23 mouse cellular contexts compared by ENCODE assay signal in the genomic region with DNA sequence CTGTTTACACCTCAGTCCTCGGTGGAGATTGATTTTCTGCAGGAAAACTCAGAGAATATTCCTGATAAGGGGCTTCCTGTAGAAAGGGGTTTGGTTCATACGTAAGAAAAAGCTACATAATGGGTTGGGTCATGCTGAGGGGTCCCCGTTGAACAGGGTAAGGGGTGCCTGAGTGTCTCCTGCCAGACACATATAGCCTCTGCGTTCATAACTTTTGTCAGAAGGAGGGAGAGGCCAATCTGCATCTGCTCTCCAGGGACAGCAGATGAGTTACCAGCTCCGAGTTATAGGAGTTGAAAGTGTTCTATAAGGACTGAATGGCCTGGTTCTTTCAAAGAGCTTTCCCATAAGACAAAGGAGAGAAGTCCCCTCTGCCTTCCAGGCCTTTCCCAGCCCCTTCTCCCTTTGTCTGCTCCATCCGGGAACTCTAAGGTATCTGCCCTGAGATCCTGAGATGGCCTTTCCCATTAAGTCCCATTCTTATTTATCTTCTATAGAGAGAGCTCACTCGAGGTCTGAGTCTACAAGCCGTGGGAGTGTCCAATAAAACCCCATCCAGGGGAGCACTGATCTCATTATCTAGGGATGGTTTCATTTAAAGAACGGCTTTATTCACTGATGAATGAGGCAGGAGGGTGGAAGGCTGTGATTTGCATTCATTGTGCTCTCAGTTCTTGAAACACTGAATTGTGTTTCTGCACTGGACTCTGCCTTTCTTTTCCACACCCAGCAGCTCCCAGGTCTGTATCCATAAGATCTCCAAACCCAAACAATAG.
DNase-seq lines count a peak whose midpoint lies in the region; ATAC-seq lines count a peak whose summit lies in the region.
"Had no signal": no experiment of that assay in that cellular context is flagged by ENCODE, and none has a peak within 500 bp of the region (broad histone marks: within the 10 kb centered on the region; RNA-seq: fewer than 3 reads in every experiment).

No protein-coding gene starts in this region.

- no peak overlapping the region for H3K27ac ChIP-seq in heart, embryonic 12.5 days (ENCODE audit: poor library complexity, severe bottlenecking)
- 0 out of 2 replicates have a peak overlapping the region, but pooled peaks have one; percentile 40 for H3K27ac ChIP-seq in midbrain, embryonic 12.5 days (replicated peaks)
- no peak overlapping the region for H3K27ac ChIP-seq in midbrain, embryonic 14.5 days (replicated peaks; ENCODE audit: low read depth, low read length)
- H3K27ac ChIP-seq: embryonic facial prominence, embryonic 13.5 days; hindbrain, embryonic 14.5 days; neural tube, embryonic 13.5 days had no signal

- H3K4me3 ChIP-seq in heart, embryonic 12.5 days: no peak overlapping the region
- H3K4me3 ChIP-seq in midbrain, embryonic 12.5 days: no peak overlapping the region
- H3K4me3 ChIP-seq in midbrain, embryonic 14.5 days (replicated peaks; ENCODE audit: low read depth, low read length): no peak overlapping the region
- H3K4me3 ChIP-seq: embryonic facial prominence, embryonic 13.5 days; megakaryocyte, embryonic 14.5 days; neural tube, embryonic 13.5 days had no signal

- WGBS in heart, embryonic 12.5 days: 47% methylated on average over 9 of the region's 9 CpGs
- WGBS in midbrain, embryonic 12.5 days: 29% methylated on average over 9 of the region's 9 CpGs
- WGBS in midbrain, embryonic 14.5 days: 30% methylated on average over 9 of the region's 9 CpGs

- H3K4me1 ChIP-seq in heart, embryonic 12.5 days (replicated peaks): peaks cover 9% of the 10 kb centered on the region; the same call in 1 of the 2 replicates
- H3K4me1 ChIP-seq in midbrain, embryonic 12.5 days: peaks cover 11% of the 10 kb centered on the region
- H3K4me1 ChIP-seq in midbrain, embryonic 14.5 days (ENCODE audit: control insufficient read depth, insufficient read depth, low read length): no peaks in the 10 kb centered on the region

- H3K9me3 ChIP-seq in heart, embryonic 12.5 days (replicated peaks): no peaks in the 10 kb centered on the region
- no peaks in the 10 kb centered on the region for H3K9me3 ChIP-seq in midbrain, embryonic 12.5 days
- no peaks in the 10 kb centered on the region for H3K9me3 ChIP-seq in midbrain, embryonic 14.5 days (ENCODE audit: control insufficient read depth, low read length)
- H3K9me3 ChIP-seq: embryonic facial prominence, embryonic 13.5 days; megakaryocyte, embryonic 14.5 days; neural tube, embryonic 13.5 days had no signal

- DNase-seq in heart, adult 18-20 months: no peak
- no peak for DNase-seq in midbrain, embryonic 14.5 days
- DNase-seq in embryo, embryonic 10.5 days (ENCODE audit: low spot score): peak; percentile 50
- peak; percentile 26 for DNase-seq in retina, embryonic 14.5 days (ENCODE audit: low spot score)
- no peak for DNase-seq in adrenal gland, postnatal 10 days
- no peak for DNase-seq in frontal cortex, postnatal 36 days (ENCODE audit: low spot score in 2 of 2)
- DNase-seq: adrenal gland, postnatal 36 days; cerebellum, adult 18-20 months; cerebellum, postnatal 25 days; kidney, postnatal 4 days; layer of hippocampus, adult 9-11 months; lung, adult 18-20 months; lung, postnatal 14 days; right cerebral cortex, postnatal 25 days had no signal

- no peaks in the 10 kb centered on the region for H3K36me3 ChIP-seq in heart, embryonic 12.5 days
- no peaks in the 10 kb centered on the region for H3K36me3 ChIP-seq in midbrain, embryonic 12.5 days
- no peaks in the 10 kb centered on the region for H3K36me3 ChIP-seq in midbrain, embryonic 14.5 days (ENCODE audit: control insufficient read depth, insufficient read depth, low read length)
- H3K36me3 ChIP-seq: embryonic facial prominence, embryonic 13.5 days; neural tube, embryonic 13.5 days had no signal

- no peaks in the 10 kb centered on the region for H3K27me3 ChIP-seq in heart, embryonic 12.5 days (replicated peaks)
- H3K27me3 ChIP-seq in midbrain, embryonic 12.5 days: no peaks in the 10 kb centered on the region
- no peaks in the 10 kb centered on the region for H3K27me3 ChIP-seq in midbrain, embryonic 14.5 days (ENCODE audit: control insufficient read depth, insufficient read depth, low read length)
- H3K27me3 ChIP-seq: embryonic facial prominence, embryonic 13.5 days; neural tube, embryonic 13.5 days; Patski had no signal

- no peak overlapping the region for H3K9ac ChIP-seq in heart, embryonic 12.5 days
- no peak overlapping the region for H3K9ac ChIP-seq in midbrain, embryonic 12.5 days (replicated peaks)
- no peak overlapping the region for H3K9ac ChIP-seq in midbrain, embryonic 14.5 days (replicated peaks; ENCODE audit: low read length)
- H3K9ac ChIP-seq: embryonic facial prominence, embryonic 13.5 days; hindbrain, embryonic 14.5 days; neural tube, embryonic 13.5 days had no signal

- ATAC-seq in heart, embryonic 12.5 days (ENCODE audit: insufficient number of reproducible peaks, low FRiP score): no peak
- peak; percentile 62 for ATAC-seq in midbrain, embryonic 12.5 days (ENCODE audit: low FRiP score, low read depth)
- ATAC-seq in midbrain, embryonic 14.5 days (ENCODE audit: low FRiP score, low TSS enrichment): no peak
- ATAC-seq: intestine, embryonic 16.5 days; Patski had no signal

- H3K4me2 ChIP-seq in heart, embryonic 12.5 days: 0 out of 2 replicates have a peak overlapping the region, but pooled peaks have one; percentile 9
- H3K4me2 ChIP-seq in midbrain, embryonic 12.5 days (replicated peaks): no peak overlapping the region
- H3K4me2 ChIP-seq in midbrain, embryonic 14.5 days (ENCODE audit: low read length): no peak overlapping the region
- H3K4me2 ChIP-seq: embryonic facial prominence, embryonic 13.5 days; hindbrain, embryonic 14.5 days; liver, embryonic 11.5 days; neural tube, embryonic 13.5 days had no signal

Comparison
In these comparisons a context has a peak if more than half of its experiments do, and no peak if none do; other contexts are left out.
1. DNase-seq: peak in embryo, embryonic 10.5 days (single experiment) and retina, embryonic 14.5 days (single experiment); none in heart, adult 18-20 months (0 of 2), midbrain, embryonic 14.5 days (single experiment), adrenal gland, postnatal 10 days (single experiment) and frontal cortex, postnatal 36 days (0 of 2).